Comparison of ENCODE assay signal across 8 mouse cellular contexts in genomic region chr19:53389851-53390431, GRCm38 (mm10). TPM values are rescaled to one million over a fixed set of nuclear protein-coding genes. Genes with fewer than 3 reads are reported as not detected.
A peak's percentile ranks its signal among the peaks of the same experiment; 100 is the strongest.
DNase-seq lines count a peak whose midpoint lies in the region; ATAC-seq and TF ChIP-seq lines count a peak whose summit lies in the region.

No protein-coding gene starts in this region.

- no peak for TF ChIP-seq CTCF in ES-Bruce4 (IDR thresholded peaks at IDR 0.05; ENCODE audit: low read depth, low read length)

- TF ChIP-seq POLR2A in ES-Bruce4 (IDR thresholded peaks at IDR 0.05; ENCODE audit: insufficient read depth, low read length): no peak

- peak overlapping the region; percentile 98 for H3K27ac ChIP-seq in kidney, embryonic 15.5 days
- peak overlapping the region; percentile 10; the same call in 1 of the 2 replicates for H3K27ac ChIP-seq in ES-Bruce4 (ENCODE audit: insufficient read depth, low read length)
- peak overlapping the region; percentile 99 for H3K27ac ChIP-seq in embryonic facial prominence, embryonic 15.5 days (replicated peaks)
- peak overlapping the region; percentile 95 for H3K27ac ChIP-seq in midbrain, embryonic 11.5 days (ENCODE audit: low read depth, low read length)

- no peak for DNase-seq in kidney, adult 8-10 months
- DNase-seq in midbrain, embryonic 11.5 days (ENCODE audit: low spot score, missing footprints): peak; percentile 95
- no peak for DNase-seq in layer of hippocampus, postnatal 14 days (ENCODE audit: low spot score in 2 of 2)
- DNase-seq in cerebellum, adult 9-11 months: no peak

- H3K36me3 ChIP-seq in kidney, embryonic 15.5 days: peaks cover 33% of the 10 kb centered on the region
- peaks cover 38% of the 10 kb centered on the region for H3K36me3 ChIP-seq in ES-Bruce4 (ENCODE audit: control insufficient read depth, insufficient read depth, low read length, poor library complexity, severe bottlenecking)
- H3K36me3 ChIP-seq in embryonic facial prominence, embryonic 15.5 days: peaks cover 22% of the 10 kb centered on the region
- no peaks in the 10 kb centered on the region; the same call in 1 of the 2 replicates for H3K36me3 ChIP-seq in midbrain, embryonic 11.5 days (ENCODE audit: control insufficient read depth, insufficient read depth, low read length)

- ATAC-seq in kidney, embryonic 15.5 days (replicated peaks; ENCODE audit: low FRiP score): peak; percentile 93
- ATAC-seq in embryonic facial prominence, embryonic 15.5 days (ENCODE audit: insufficient number of reproducible peaks, low FRiP score, low TSS enrichment, low read depth): peak; percentile 91
- ATAC-seq in inflammation-experienced regulatory T-cells, adult 6 months: peak; percentile 29
- ATAC-seq in midbrain, embryonic 11.5 days (ENCODE audit: low FRiP score): peak; percentile 91

- no peaks in the 10 kb centered on the region for H3K9me3 ChIP-seq in kidney, embryonic 15.5 days (replicated peaks)
- H3K9me3 ChIP-seq in ES-Bruce4 (replicated peaks; ENCODE audit: control insufficient read depth, insufficient read depth, low read length, poor library complexity, severe bottlenecking): no peaks in the 10 kb centered on the region
- H3K9me3 ChIP-seq in embryonic facial prominence, embryonic 15.5 days (replicated peaks): no peaks in the 10 kb centered on the region
- H3K9me3 ChIP-seq in midbrain, embryonic 11.5 days (ENCODE audit: control insufficient read depth, low read length): no peaks in the 10 kb centered on the region

- H3K9ac ChIP-seq in kidney, embryonic 15.5 days: peak overlapping the region; percentile 99
- H3K9ac ChIP-seq in ES-Bruce4 (ENCODE audit: low read depth, poor library complexity, severe bottlenecking): peak overlapping the region; percentile 95
- H3K9ac ChIP-seq in embryonic facial prominence, embryonic 15.5 days: peak overlapping the region; percentile 94
- H3K9ac ChIP-seq in midbrain, embryonic 11.5 days (ENCODE audit: low read length): peak overlapping the region; percentile 99

- no peaks in the 10 kb centered on the region for H3K27me3 ChIP-seq in kidney, embryonic 15.5 days
- no peaks in the 10 kb centered on the region for H3K27me3 ChIP-seq in ES-Bruce4 (ENCODE audit: control insufficient read depth, insufficient read depth, low read length, poor library complexity, severe bottlenecking)
- no peaks in the 10 kb centered on the region for H3K27me3 ChIP-seq in embryonic facial prominence, embryonic 15.5 days
- H3K27me3 ChIP-seq in midbrain, embryonic 11.5 days (ENCODE audit: control insufficient read depth, insufficient read depth, low read length): no peaks in the 10 kb centered on the region

- H3K4me2 ChIP-seq in kidney, embryonic 15.5 days: peak overlapping the region; percentile 58
- H3K4me2 ChIP-seq in embryonic facial prominence, embryonic 15.5 days (replicated peaks): peak overlapping the region; percentile 49
- H3K4me2 ChIP-seq in midbrain, embryonic 11.5 days: peak overlapping the region; percentile 55

- under 1% methylated on average over 59 of the region's 59 CpGs for WGBS in kidney, embryonic 15.5 days
- under 1% methylated on average over 59 of the region's 59 CpGs for WGBS in embryonic facial prominence, embryonic 15.5 days
- under 1% methylated on average over 59 of the region's 59 CpGs for WGBS in midbrain, embryonic 11.5 days

- H3K4me1 ChIP-seq in kidney, embryonic 15.5 days: peaks cover 35% of the 10 kb centered on the region
- no peaks in the 10 kb centered on the region for H3K4me1 ChIP-seq in ES-Bruce4 (ENCODE audit: control insufficient read depth, insufficient read depth, low read length)
- H3K4me1 ChIP-seq in embryonic facial prominence, embryonic 15.5 days: peaks cover 17% of the 10 kb centered on the region
- H3K4me1 ChIP-seq in midbrain, embryonic 11.5 days (ENCODE audit: control insufficient read depth, insufficient read depth, low read length): peaks cover 8% of the 10 kb centered on the region

- TF ChIP-seq EP300 in ES-Bruce4 (IDR thresholded peaks at IDR 0.05; ENCODE audit: insufficient read depth, low read depth, low read length): no peak

- H3K4me3 ChIP-seq in kidney, embryonic 15.5 days (replicated peaks): peak overlapping the region; percentile 99
- H3K4me3 ChIP-seq in ES-Bruce4 (ENCODE audit: low read depth, low read length): peak overlapping the region; percentile 73
- H3K4me3 ChIP-seq in embryonic facial prominence, embryonic 15.5 days (replicated peaks): peak overlapping the region; percentile 100
- H3K4me3 ChIP-seq in midbrain, embryonic 11.5 days (ENCODE audit: low read depth, low read length): peak overlapping the region; percentile 97

RNA-seq across cellular contexts. Expression of gene Smndc1, which starts 0.4 kb away (rescaled TPM):
- polyA plus RNA-seq in kidney, embryonic 15.5 days (2015; fragmentation: Nextera tagmentation; extraction: Ambion mirVana): 40.6 and 45.1 TPM in 2 replicates
- polyA plus RNA-seq in ES-Bruce4 (2011; ENCODE audit: insufficient read depth, insufficient read length, low read depth, missing spikeins): 72.0 and 77.6 TPM in 2 replicates
- polyA plus RNA-seq in embryonic facial prominence, embryonic 15.5 days (2015; fragmentation: Nextera tagmentation; extraction: Ambion mirVana): 34.7 and 41.6 TPM in 2 replicates
- polyA plus RNA-seq in inflammation-experienced regulatory T-cells, adult 6 months (2017; shearing (Covaris generic)): 10 to 100 TPM; 30.1 to 38.6 (median 34.9) TPM
- polyA plus RNA-seq in midbrain, embryonic 11.5 days (2014; fragmentation: Nextera tagmentation; extraction: Ambion mirVana): 61.2 and 65.5 TPM in 2 replicates
- 10 to 100 TPM; 34.9 to 36.8 TPM for total RNA-seq in layer of hippocampus, postnatal 14 days (2021)

RNA-seq across cellular contexts. Expression of gene Gm10197, which starts 18.4 kb away (rescaled TPM):
- not detected in 2 replicates for polyA plus RNA-seq in kidney, embryonic 15.5 days (2015; fragmentation: Nextera tagmentation; extraction: Ambion mirVana)
- not detected in 2 replicates for polyA plus RNA-seq in ES-Bruce4 (2011; ENCODE audit: insufficient read depth, insufficient read length, low read depth, missing spikeins)
- polyA plus RNA-seq in embryonic facial prominence, embryonic 15.5 days (2015; fragmentation: Nextera tagmentation; extraction: Ambion mirVana): not detected in 2 replicates
- polyA plus RNA-seq in inflammation-experienced regulatory T-cells, adult 6 months (2017; shearing (Covaris generic)): not detected
- not detected in 2 replicates for polyA plus RNA-seq in midbrain, embryonic 11.5 days (2014; fragmentation: Nextera tagmentation; extraction: Ambion mirVana)
- not detected for total RNA-seq in layer of hippocampus, postnatal 14 days (2021)

Comparison
In these comparisons a context has a peak if more than half of its experiments do, and no peak if none do; other contexts are left out.
1. ATAC-seq: peak in every context shown above with its lines; median percentile 93 in kidney, embryonic 15.5 days; 91 in embryonic facial prominence, embryonic 15.5 days; 91 in midbrain, embryonic 11.5 days; 29 in inflammation-experienced regulatory T-cells, adult 6 months.
2. H3K27ac ChIP-seq: peak in every context shown above with its lines; median percentile 99 in embryonic facial prominence, embryonic 15.5 days; 98 in kidney, embryonic 15.5 days; 95 in midbrain, embryonic 11.5 days; 10 in ES-Bruce4.